Mouse (Mus musculus): ENCODE measurements around the gene Mcur1.

The Mcur1 gene

GRCm38 (mm10) chr13:43565346-43565745, 5.4 kb upstream of the Mcur1 start:
- DNase-seq (ENCODE audit: low read depth, low spot score), result peak; percentile 83

- DNase-seq (ENCODE audit: low read depth, low spot score), result no peak
These were observed 4.7 kb upstream of the Mcur1 start for GRCm38 (mm10) chr13:43564733-43565132.

- no peak for DNase-seq (ENCODE audit: low read depth, low spot score)
These were observed 2.7 kb upstream of the Mcur1 start for GRCm38 (mm10) chr13:43562726-43563125.

DNA sequence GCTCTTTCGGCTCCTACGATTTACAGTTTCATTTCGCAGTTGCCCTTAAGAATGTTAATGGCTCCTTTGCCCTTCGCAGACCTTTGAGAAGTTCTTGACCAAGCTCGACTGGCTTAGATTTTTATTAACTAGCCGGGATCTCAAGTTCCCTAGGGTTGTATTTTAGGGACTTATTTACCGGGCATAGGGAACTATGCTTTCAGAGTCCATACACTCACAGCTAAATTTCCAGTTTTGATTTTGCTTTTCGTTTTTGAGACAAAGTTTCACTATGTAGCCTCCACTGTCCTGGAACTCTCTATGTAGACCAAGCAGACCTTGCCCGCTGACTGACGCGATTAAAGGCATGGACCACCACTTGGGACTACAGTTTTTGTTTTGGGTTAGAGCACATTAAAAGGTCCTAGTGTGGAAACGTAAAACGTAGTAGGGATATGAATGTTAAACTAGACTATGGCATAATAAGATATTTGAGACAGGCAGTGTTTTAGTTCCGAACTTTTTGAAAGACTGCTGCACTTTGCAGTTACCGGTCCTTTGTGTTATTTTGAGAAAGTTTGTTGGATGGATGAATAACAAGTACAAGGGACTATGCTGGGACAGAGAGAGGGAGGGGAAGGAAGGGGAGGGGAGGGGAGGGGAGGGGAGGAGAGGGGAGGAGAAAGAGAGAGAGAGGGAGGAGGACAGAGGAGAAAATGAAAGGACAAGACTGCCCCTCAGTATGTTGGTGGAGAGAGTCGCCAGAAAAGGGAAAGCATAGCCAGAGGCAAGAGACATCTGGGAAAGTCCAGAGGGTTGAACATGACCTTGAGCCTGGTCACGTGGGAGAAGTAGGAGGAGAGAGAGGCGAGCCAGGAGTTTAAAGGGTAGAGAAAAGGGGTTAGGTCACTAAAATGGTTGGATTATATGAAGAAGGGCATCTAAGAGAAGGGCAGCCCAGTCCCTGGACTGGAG, 744 bp upstream of the Mcur1 start:
- peak; percentile 72 for DNase-seq (ENCODE audit: low read depth, low spot score)

GRCm38 (mm10) chr13:43558959-43559358, 1.0 kb downstream of the Mcur1 start:
- DNase-seq (ENCODE audit: low read depth, low spot score), result no peak

GRCm38 (mm10) chr13:43558357-43558756, 1.6 kb downstream of the Mcur1 start:
- no peak for DNase-seq (ENCODE audit: low read depth, low spot score)

GRCm38 (mm10) chr13:43556913-43557542, 3.0 kb downstream of the Mcur1 start:
- DNase-seq (ENCODE audit: low read depth, low spot score), result no peak

GRCm38 (mm10) chr13:43555321-43555720, 4.7 kb downstream of the Mcur1 start:
- DNase-seq (ENCODE audit: low read depth, low spot score), result no peak

GRCm38 (mm10) chr13:43554827-43555226, 5.2 kb downstream of the Mcur1 start:
- DNase-seq (ENCODE audit: low read depth, low spot score), result no peak

GRCm38 (mm10) chr13:43550676-43551075, 9.3 kb downstream of the Mcur1 start:
- no peak for DNase-seq (ENCODE audit: low read depth, low spot score)

GRCm38 (mm10) chr13:43549870-43550269, 10.1 kb downstream of the Mcur1 start:
- DNase-seq (ENCODE audit: low read depth, low spot score), result no peak

DNA sequence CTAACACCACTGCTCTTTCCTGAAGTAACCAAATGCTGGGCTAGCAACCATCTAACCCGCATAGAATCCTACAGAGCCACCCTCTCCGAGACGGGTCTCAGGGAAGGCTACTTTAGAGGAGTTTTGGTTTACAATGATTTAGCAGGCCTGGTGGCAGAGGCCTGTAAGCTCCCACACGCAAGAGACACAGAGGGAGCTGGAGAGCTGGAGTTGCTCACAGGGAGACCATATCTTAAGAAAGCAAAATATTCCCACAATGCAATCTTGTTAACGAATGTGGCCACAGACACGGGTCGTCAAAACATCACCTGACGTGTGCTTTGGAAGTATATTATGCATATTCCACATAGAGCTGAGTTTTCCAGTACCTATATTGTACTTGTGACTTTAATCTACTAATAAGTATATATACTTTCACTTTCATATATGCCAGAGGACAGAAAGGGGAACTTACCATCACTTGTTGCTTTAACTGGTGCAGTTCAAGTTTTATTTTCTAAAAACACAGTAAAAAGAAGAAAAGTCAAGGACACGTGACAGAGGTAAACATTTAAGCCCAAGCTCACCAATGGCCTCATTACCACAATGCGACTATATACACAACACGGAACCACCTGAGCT, 10.8 kb downstream of the Mcur1 start:
- DNase-seq (ENCODE audit: low read depth, low spot score), result no peak

DNA sequence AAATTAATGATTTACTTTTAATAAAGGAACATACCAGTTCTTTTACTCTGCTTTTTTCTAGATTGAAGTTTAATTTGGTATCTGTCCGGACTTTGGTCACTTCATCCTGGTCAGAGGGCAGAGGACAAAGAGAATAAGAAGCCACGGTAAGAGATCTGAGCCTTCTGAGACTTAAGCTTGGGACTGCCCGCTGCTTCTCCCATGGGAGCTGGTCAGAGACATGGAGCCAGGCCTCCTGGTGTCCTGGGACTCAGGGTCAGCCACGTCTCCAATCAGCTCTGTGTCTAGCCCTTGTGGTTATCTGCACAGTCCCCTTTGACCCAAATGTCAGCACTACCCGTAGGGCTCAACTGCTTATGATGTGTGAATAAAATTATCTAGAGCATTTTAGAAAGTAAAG, 11.4 kb downstream of the Mcur1 start:
- no peak for DNase-seq (ENCODE audit: low read depth, low spot score)

DNA sequence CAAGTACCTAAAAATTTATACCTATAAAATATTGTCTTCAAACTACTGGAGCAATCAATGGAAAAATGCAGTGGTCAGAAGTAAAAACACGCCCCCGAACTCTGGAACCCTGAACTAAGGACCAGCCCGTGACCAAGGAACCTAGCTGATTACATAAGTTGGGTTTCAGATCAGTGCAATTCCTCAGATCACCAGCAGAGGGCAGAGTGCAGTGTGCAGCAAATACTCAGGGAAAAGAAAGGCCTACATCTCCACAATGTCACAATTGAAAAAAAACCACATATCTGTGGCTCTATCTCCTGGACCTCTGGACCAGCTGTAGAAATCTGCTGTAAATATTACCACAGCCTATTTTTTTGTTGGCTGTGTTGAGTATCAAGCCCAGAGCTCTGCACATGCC, 13.1 kb downstream of the Mcur1 start:
- DNase-seq (ENCODE audit: low read depth, low spot score), result peak; percentile 75

GRCm38 (mm10) chr13:43540205-43540815, 19.7 kb downstream of the Mcur1 start:
- DNase-seq (ENCODE audit: low read depth, low spot score), result no peak

GRCm38 (mm10) chr13:43539409-43539808, 20.6 kb downstream of the Mcur1 start:
- DNase-seq (ENCODE audit: low read depth, low spot score), result no peak

- no peak for DNase-seq (ENCODE audit: low read depth, low spot score)
These were observed 22.1 kb downstream of the Mcur1 start for GRCm38 (mm10) chr13:43537854-43538253.

DNA sequence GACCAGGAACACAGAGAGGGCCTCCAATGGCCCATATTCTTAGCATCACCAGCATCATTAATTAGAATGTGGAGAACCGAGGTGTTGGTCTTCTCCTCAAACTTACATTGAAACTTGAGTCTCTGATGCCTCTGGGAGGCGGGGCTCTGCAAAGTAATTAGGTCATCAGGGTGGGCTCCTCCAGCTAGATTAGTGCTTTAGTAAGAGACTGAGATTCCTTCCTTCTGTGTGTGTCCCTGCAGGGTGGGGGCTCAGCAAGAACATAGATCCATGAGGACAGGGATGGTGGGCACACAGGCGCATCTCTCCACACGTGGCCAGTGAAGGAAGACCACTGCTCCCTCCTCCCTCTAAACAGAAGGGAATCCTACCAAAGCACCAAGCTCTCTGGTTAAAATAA, 26.0 kb downstream of the Mcur1 start:
- DNase-seq (ENCODE audit: low read depth, low spot score), result no peak

- DNase-seq (ENCODE audit: low read depth, low spot score), result peak; percentile 46
These were observed 28.9 kb downstream of the Mcur1 start for GRCm38 (mm10) chr13:43530832-43531693.

DNA sequence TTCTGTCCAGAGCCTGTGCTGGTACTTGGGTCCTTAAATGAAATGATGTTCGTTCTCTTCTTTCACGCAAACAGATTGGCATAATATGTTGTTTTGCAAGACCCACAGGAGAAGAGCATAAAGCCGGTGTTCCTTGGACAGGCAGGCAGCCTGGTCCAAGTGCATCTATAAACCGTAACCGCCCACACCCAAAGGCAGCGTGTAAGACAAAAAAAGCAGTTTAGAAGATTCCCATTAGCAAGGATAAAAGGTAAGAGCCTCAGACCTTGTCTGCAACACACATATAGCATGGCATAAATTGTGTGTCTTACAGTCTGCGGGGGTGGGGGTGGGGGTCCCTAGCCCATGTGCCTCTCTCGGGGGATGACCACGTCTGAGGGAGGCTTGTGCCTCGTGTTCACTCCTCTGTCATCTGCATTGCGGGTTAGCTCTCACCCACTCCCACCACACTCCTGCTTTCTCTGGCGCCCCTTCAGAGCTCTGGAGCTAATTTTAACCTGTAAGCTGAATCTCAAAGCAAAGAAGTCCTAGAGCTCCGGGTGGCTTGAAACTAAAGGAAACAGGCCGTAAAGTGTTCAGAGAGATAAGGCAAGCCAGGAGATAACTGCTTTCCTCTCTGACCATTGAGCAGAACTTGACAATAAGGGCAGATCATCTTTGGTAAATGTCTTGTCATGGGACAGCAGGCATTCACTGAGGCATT, 29.7 kb downstream of the Mcur1 start:
- no peak for DNase-seq (ENCODE audit: low read depth, low spot score)
